Mouse (Mus musculus): ENCODE measurements around the gene Hoxa10.

GRCm38 (mm10) chr6:52253511-52254500 is 13.2 kb upstream of the Hoxa10 start:
- TF ChIP-seq CTCF (IDR thresholded peaks at IDR 0.05; ENCODE audit: low read depth) = no peak
- no peak for TF ChIP-seq EP300 (IDR thresholded peaks at IDR 0.05; ENCODE audit: low read depth)

Measured in liver, postnatal 0 days (tissue).